Mouse (Mus musculus): ENCODE data around the gene Tbc1d17. TPM values are rescaled to one million over a fixed set of nuclear protein-coding genes. Genes with fewer than 3 reads are reported as not detected.

Gene Tbc1d17
- polyA plus RNA-seq, 1 experiment, result 106 TPM

DNA sequence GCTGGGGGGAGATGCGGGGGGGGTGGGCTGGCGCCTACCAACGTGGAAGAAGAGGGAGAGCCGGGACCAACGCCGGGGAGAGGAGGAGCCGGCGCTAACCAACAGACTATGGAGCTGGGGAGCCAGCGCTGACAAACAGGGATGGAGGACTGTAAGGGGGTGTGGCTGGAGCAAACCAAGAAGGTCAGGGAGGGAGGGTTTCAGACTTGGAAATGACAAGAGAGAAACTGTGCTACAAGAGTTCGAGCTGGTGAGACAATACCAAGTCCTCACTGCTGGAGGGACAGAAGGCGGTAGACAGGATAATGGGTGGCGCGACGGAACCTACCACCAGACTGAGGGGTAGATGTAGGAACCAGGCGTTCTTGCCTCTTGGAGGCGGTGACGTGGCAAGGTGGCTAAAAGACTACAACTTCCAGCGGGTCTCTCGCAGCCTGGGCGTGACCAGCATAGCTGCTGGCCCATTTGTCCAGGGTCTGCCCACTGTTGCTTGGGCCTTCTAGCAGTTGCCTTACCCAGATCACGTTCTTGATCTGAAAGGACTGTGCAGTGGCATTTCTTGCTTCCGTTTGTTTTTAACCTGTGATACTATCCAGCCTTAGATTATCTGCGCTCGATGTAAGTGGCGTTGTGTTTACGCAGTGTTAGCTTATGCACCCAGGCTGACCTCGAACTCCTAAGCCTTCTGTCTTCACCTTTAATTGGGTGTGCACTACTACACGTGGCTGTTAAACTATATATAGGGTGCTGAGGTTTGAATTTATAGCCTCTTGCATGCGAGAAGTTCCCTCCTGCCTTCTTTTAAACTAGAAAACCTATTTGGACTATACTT, 21.0 kb upstream of the Tbc1d17 start, which contains the start of gene Ptov1:
TSS of gene Ptov1 (minus strand) at position 92 of the 832 bp plus-strand sequence.
- peak; percentile 96 to 99 for DNase-seq (ENCODE audit: extremely low spot score in 1 of 2, low spot score in 1 of 2)

DNA sequence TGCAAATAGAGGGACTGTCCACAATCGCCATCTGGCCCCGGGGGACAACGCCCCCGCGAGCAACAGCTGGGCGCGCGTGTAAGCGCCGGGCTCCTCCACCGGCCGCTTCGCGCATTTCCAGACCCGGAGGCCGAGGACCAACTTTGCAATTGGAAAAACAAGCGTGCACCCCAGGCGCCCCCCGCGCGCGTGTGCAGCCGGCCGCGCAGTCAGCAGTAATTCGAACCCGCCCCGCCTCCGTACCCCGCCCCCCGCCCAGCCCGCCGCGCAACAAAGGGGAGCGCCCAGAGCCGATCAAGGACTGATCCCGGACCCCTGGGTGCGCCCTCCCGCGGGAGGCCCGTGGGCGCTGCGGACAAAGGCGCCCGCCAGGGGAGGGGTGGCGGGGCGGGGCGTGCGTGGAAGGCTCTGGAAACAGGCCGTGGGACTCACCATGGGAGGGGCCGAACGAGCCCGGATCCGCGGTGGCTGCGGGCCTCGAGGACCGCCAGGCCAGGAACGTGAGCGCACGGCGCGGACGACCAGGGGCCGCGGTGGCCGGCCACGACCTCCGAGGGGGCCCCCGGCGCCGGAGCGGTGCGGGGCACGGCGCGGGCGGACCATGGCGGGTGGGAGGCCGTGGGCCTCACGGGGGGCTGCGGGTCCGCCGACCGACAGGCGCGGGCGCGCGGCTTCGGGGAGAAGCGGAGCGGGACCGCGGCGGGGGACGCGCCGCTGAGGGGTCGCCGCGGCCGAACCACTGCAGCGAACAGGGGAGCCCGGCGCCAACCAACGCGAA, 20.2 kb upstream of the Tbc1d17 start:
- DNase-seq (ENCODE audit: extremely low spot score in 1 of 2, low spot score in 1 of 2), result no peak

DNA sequence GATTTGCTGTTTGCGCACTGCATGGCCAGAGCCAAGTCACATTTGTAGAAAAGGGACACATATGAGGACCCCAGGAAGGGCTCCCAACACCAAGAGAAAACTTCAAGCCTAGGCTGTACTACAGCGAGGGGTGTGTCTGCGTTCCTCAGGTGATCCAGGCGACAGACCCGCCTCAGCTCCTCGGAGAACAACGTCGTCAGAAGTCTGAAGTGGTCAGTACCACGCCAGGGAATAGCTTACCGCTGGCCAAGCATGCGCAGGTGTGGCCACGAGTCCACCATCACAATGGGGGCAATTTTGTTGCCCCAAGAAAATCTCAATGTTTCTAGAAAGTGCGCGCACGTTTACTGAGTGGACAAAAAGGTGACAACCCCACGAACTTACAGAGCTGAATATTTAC, 19.6 kb upstream of the Tbc1d17 start:
- DNase-seq (ENCODE audit: extremely low spot score in 1 of 2, low spot score in 1 of 2), result no peak

DNA sequence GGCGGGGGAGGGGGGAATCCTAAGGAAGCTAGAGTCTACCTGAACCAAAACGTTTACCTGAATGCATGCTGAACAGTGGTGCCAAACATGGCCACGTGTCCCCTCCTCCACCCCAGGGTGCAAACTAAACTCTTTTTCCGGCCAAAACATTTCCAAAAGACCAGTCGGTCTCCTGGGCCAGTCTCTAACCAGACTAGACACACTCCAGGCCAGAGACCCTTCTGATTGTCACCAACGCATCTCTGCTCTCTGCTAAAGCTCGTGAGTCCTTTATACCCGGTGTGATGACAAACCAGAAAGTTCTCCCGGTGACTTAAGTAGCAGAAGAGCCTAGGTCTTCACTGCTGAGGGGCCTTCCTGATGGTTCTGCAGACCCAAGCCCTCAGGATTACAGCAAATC, 18.9 kb upstream of the Tbc1d17 start:
- DNase-seq (ENCODE audit: extremely low spot score in 1 of 2, low spot score in 1 of 2), result no peak

- DNase-seq (ENCODE audit: extremely low spot score in 1 of 2, low spot score in 1 of 2), result no peak
Observed at GRCm38 (mm10) chr7:44867010-44867702, 18.3 kb upstream of the Tbc1d17 start.

DNA sequence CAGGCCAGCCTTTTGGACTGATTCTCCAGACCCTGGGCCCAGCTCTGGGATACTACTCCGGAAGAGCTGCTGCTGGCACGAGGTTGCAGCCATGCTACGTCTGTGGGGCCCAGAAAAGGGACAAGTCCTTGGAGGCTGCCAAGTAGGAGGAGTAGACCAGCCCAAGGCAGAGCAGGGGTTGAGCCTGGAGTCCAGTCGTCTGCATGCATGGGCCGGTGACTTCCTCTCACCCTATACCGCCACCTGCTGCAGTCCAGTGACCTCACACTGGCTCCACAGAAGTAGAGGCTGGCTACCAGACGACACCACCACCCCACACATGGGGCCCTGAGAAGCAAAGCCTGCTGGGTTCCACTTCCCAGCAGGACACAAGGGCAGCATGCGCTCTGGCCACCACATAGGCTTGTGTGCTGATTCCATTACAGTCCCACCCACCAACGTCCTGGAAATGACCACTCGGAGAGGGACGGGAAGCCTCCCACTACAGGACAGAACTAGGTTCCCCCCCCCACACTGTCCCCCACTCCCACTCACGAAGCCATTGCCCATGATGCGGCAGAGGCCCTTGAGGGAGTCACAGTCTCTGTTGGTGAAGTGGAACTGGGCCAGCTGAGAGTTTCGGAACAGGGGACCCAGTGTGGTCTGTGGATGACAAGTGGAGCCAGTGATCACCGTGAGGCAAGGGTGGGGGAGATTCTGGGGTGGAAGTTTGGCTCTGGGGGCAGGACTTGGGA, 17.6 kb upstream of the Tbc1d17 start:
- DNase-seq (ENCODE audit: extremely low spot score in 1 of 2, low spot score in 1 of 2), result no peak

DNA sequence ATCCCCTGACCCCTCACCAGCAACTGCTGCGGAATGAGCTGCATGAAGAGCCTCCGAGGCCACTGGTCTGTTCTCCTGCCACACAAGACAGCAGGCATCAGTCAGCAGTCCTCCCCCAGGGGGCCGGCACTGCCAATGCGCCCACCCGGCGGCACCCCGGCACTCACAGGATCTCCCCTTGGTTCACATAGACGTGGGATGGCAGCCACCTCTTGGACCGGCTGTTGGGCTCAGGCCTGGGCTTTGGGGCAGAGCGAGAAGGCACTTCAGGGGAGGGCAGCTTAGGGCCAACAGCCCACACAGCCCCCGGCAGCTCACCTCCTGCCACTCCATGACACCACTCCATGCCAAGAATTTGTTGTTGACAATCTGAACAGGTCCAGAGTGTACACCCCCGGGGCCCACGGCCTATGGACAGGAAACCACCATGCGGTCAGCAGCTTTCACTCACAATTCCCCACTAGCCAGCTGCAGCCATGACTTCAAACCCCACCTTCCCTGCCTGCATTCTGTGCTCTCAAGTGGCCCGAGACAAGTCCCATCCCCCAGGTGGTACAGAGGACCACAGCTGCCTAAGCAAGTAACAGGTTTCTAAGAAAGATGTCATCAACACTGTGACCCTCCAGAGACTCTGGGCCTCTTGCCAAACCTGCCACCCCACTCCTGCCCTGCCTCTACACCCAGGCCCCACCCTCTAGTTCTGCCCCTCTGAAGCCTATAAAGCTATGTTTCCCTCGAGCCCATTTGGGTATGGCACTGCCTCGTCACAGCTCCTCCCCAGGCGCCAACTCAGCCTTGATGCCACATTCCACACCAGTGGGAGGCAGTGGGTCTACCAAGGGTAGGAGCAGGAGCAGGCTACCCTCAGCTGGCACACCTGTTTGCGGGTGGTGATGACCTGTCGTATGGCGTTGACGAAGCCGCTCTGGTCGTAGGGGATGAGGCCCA, 16.0 kb upstream of the Tbc1d17 start:
- no peak for DNase-seq (ENCODE audit: extremely low spot score in 1 of 2, low spot score in 1 of 2)

DNA sequence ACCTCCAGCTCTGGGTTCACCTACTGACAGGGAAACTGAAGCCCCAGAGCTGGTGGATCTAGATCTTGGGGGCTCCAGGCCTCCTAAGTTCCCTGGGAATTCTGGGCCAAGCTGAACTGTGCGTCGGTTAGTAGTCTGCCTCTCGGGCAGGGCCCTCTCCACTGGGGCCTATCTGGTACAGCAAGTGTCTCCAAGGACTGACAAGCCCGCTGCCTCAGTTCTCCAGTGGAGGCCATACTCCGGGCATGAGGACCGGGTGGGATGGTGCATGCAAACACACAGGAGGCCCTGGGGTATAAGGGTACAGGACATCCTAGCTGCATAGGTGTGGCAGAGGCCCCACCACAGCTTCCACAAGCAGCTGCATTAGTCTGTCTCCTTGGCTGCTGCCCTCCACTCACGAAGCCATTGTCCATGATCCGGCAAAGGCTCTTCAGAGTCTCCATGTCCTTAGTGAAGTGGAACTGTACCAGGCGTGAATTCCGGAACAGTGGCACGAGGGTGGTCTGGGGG, 15.2 kb upstream of the Tbc1d17 start:
- no peak for DNase-seq (ENCODE audit: extremely low spot score in 1 of 2, low spot score in 1 of 2)

DNA sequence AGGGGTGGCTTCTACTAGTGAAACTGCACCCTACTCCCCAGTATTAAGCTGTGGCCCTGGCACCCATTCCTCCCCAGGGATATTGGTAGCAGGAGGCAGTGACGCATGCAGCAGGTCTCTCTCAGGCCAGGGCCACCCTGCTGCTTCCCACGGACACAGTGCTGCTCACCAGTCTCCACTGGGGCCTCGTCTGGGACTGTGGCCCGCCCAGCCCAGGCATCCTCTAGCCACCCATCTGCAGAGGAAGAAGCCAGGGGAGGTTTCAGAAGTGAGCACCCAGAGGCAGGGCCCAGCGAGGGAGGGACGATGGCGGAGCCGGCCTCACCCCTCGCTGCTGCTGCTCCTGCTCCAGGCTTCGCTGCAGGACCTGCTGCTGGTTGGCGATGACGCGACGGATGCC, 14.3 kb upstream of the Tbc1d17 start:
- DNase-seq (ENCODE audit: extremely low spot score in 1 of 2, low spot score in 1 of 2), result no peak

GRCm38 (mm10) chr7:44862434-44862833, 13.6 kb upstream of the Tbc1d17 start:
- no peak for DNase-seq (ENCODE audit: extremely low spot score in 1 of 2, low spot score in 1 of 2)

DNA sequence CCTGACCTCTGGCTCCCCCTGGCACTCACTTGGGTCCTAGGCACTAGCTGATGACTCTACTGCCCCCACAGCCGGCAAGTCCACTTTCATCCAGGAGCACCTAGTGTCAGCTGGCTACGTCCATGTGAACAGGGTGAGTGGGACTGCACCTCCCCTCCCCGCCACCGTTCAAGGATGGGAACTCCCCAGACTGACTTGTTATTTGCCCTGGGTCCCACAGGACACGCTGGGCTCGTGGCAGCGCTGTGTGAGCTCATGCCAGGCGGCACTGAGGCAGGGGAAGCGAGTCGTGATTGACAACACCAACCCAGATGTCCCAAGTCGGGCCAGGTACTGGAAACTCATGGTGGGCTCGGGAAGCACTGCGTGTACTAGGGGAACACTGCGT, 12.5 kb upstream of the Tbc1d17 start:
- DNase-seq (ENCODE audit: extremely low spot score in 1 of 2, low spot score in 1 of 2), result no peak

GRCm38 (mm10) chr7:44860576-44861428, 11.9 kb upstream of the Tbc1d17 start:
- peak in 1 of 2 experiments; percentile 71 for DNase-seq (ENCODE audit: extremely low spot score in 1 of 2, low spot score in 1 of 2)

DNA sequence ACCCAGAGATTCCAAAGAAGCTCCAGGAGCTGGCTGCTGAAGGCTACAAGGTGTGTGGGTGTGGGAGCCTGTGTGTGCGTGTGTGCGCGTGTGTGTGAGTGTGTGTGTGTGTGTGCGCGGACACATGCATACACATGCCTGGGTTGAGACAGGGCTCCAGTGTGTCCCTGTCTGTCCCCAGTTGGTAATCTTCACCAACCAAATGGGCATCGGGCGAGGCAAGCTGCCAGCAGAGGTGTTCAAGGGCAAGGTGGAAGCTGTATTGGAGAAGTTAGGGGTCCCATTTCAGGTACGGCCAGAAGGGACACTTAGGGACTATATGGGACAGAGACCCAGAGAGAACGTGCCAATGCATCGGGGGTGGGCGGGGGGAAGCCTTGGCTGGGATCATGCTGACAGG, 11.0 kb upstream of the Tbc1d17 start:
- DNase-seq (ENCODE audit: extremely low spot score in 1 of 2, low spot score in 1 of 2), result no peak

DNA sequence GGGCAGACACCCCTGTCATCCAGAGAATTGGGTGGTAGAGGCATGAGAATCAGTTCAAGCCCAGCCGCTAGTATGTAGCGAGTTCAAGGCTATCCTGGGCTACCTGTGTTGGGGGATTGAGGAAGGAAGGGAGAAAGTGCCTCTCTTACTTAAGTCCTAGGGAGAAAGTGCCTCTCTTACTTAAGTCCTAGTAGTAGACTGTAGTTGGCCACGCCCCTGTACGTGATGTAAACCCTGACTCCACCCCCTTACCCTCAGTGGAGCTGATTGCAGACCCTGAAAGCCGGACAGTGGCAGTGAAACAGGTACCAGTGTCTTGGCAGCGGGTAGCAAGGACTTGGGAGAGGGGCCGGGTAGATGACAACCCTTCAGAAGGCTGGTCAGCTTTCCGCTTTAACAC, 9.0 kb upstream of the Tbc1d17 start:
- DNase-seq (ENCODE audit: extremely low spot score in 1 of 2, low spot score in 1 of 2), result no peak

DNA sequence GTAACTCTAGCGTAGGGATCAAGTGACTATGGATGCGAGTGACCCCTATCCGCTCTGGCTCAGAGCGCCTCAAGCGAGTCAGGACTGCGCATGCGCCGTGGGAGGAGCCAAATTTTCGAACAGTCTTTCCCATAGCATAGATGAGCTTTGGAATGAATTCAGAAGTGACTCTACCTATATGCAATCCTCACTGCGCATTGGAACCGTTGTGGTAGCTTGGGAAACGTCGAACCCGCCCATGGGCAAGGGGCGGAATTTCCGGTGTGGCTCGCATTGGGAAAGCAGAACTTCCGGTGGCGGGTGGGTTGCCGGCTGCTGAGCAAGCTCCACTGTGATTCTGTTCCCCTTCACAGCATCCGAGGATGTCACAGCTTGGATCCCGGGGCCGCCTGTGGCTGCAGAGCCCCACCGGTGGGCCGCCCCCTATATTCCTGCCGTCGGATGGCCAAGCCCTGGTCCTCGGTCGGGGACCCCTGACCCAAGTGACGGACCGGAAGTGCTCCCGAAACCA, 8.2 kb upstream of the Tbc1d17 start, which contains the start of gene Pnkp:
TSS of gene Pnkp (plus strand) at position 98 of the 511 bp plus-strand sequence.
- DNase-seq (ENCODE audit: extremely low spot score in 1 of 2, low spot score in 1 of 2), result peak; percentile 93 to 96

- DNase-seq (ENCODE audit: extremely low spot score in 1 of 2, low spot score in 1 of 2), result no peak
Observed at GRCm38 (mm10) chr7:44856265-44856916, 7.5 kb upstream of the Tbc1d17 start.

DNA sequence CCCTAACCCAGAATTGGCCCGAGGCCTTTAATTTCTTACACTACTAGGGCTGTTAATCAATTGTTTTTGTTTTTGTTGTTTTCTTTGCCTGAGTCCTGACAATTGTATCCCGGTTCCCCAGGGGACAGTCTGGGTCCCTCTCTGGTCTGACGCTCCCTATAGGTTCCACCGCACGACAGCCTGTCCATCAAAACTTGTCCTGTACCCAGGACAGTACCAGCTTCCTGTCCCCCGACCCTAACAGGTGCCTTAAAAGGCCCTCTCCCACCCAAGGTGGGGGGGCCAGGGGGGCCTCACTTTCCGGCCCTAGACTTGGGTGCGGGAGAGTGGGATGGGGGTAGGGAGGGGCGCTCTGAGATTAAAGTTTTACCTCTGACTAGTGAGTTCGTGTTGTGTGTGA, 6.2 kb upstream of the Tbc1d17 start:
- DNase-seq (ENCODE audit: extremely low spot score in 1 of 2, low spot score in 1 of 2), result no peak

All from frontal cortex, adult 2 months (tissue).